Mouse (Mus musculus) 416B (cell line): ENCODE data around the gene Olfr593.
A peak's percentile ranks its signal among the peaks of the same experiment; 100 is the strongest.
"Not testable (repeated sequence)": the region's sequence is repeated elsewhere in the genome, so short reads cannot be mapped to it uniquely, and the experiment has no call there.

Experiments
- DNase-seq: peaks from one replicate; pipeline ENCODE4 v3.0.0; 2011; ENCODE audit warnings: low read depth

Olfr593 gene

DNA sequence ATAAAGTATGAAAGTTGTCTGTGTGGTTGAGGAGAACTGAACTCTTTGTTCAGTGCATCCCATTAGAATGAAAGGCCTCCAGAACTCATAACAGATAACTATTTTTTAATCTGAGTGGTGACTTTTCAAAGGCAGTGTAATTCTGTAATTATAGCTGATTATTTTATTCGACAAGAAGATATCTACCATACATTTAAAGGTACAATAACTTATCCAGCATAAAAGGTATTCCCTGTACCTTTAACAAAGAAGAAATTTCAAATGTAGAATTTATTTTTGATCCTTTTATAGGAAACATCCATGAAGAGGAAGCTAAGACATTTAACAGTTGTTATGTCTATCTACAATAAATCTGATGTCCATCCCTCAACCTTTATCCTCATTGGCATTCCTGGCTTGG lies at the start of gene Olfr593:
Olfr593 (plus strand) TSS at position 301 of the 400 bp plus-strand sequence.
- no peak for DNase-seq

DNA sequence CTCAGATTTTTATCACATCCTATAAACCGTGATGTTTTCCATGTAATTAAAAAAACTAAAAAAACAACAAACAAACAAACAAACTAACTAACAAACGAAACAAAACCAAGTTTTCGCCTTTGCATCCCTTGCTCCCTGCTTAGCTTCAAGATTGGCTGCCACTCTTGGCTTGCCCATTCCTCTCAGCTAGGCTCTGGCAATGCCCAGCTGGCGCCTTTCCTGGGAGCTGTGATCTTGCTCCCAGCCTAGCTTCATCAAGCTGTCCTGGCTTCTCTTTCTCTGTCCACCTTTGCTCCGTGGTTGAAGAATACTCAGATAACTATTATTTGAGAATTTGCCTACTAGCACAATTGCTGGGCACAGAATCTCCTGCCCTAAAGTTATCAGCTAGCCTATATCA lies 42.0 kb upstream of the Olfr593 start:
- DNase-seq: no peak

GRCm38 (mm10) chr7:103178240-103178639 lies 33.4 kb upstream of the Olfr593 start, which contains the start of gene Olfr591:
Olfr591 (minus strand) TSS chr7:103178340.
- DNase-seq: no peak

- DNase-seq: not testable (repeated sequence)
Observed at GRCm38 (mm10) chr7:103184503-103184902, 27.2 kb upstream of the Olfr593 start, which contains the start of gene Olfr592. Olfr592 (plus strand) TSS chr7:103184803.

- peak; percentile 68 for DNase-seq
Observed at GRCm38 (mm10) chr7:103212050-103212449, 388 bp downstream of the Olfr593 start.

DNA sequence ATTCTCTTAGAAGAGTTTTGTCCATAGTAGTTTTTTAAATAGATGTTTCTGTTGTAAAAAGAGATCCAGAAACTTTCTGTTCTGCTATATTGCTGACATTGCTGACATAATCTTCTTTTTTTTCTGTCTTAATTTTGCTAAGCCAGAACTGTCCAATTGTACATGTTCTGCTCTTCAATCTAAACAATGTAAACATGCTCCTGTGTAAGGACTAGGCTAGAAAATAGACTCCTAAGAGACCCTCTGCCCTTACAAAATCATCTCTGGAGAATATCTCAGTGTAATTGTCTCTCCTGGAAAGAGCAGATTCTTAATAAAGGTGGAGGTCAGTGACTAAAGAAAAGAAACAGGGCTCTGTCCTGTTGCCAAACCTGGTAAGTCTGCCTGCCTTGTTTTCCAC lies 5.0 kb downstream of the Olfr593 start, which contains the start of gene Olfr594:
Olfr594 (plus strand) TSS at position 301 of the 400 bp plus-strand sequence.
- no peak for DNase-seq

GRCm38 (mm10) chr7:103252405-103252804 lies 40.7 kb downstream of the Olfr593 start, which contains the start of gene Usp17ld:
Usp17ld (minus strand) TSS chr7:103252505.
- DNase-seq: not testable (repeated sequence)
